Mouse (Mus musculus) neural tube, embryonic 11.5 days (tissue): ENCODE results near the gene Zfp865. TPM values are rescaled to one million over a fixed set of nuclear protein-coding genes. Genes with fewer than 3 reads are reported as not detected.
A peak's percentile ranks its signal among the peaks of the same experiment; 100 is the strongest.
"Not testable (repeated sequence)": the region's sequence is repeated elsewhere in the genome, so short reads cannot be mapped to it uniquely, and the experiment has no call there.

ENCODE experiments used
- ATAC-seq: fragments of 200-750 bp; cut with Nextera tagmentation; 2 replicates; pipeline ENCODE4 v1.8.0; 2017; ENCODE audit warnings: moderate number of reproducible peaks, mild to moderate bottlenecking, moderate TSS enrichment, moderate library complexity; ENCODE audit not compliant: insufficient read depth, low FRiP score, low TSS enrichment
- DNase-seq: peaks from one replicate; pipeline ENCODE4 v3.0.0-alpha.2; 2015; ENCODE audit warnings: low spot score
- H3K27ac ChIP-seq: fragments of 300-500 bp; sonication (generic); 2 replicates; pipeline ENCODE4 v1.5.1; 2014; ENCODE audit warnings: low read depth, mild to moderate bottlenecking, low read length
- H3K27me3 ChIP-seq: fragments of 300-500 bp; sonication (generic); 2 replicates; pipeline ENCODE4 v1.6.1; 2014; ENCODE audit warnings: mild to moderate bottlenecking, low read length, mixed read lengths; ENCODE audit not compliant: control insufficient read depth, insufficient read depth
- H3K36me3 ChIP-seq: fragments of 300-500 bp; sonication (generic); 2 replicates; pipeline ENCODE4 v1.6.1; 2014; ENCODE audit warnings: mild to moderate bottlenecking, low read length, moderate library complexity, mixed read lengths; ENCODE audit not compliant: control insufficient read depth, insufficient read depth
- H3K4me1 ChIP-seq: fragments of 300-500 bp; sonication (generic); 2 replicates; pipeline ENCODE4 v1.6.1; 2014; ENCODE audit warnings: low read length, mixed read lengths; ENCODE audit not compliant: control insufficient read depth, insufficient read depth
- H3K4me2 ChIP-seq: fragments of 300-500 bp; sonication (generic); 2 replicates; pipeline ENCODE4 v1.6.1; 2014; ENCODE audit warnings: low read depth, mild to moderate bottlenecking, moderate library complexity
- H3K4me3 ChIP-seq: fragments of 300-500 bp; sonication (generic); 2 replicates; pipeline ENCODE4 v1.5.1; 2014; ENCODE audit warnings: low read depth, low read length
- H3K9ac ChIP-seq: fragments of 300-500 bp; sonication (generic); 2 replicates; pipeline ENCODE4 v1.6.1; 2014; ENCODE audit warnings: mild to moderate bottlenecking, low read length
- H3K9me3 ChIP-seq: fragments of 300-500 bp; sonication (generic); 2 replicates; pipeline ENCODE4 v1.6.1; 2016; ENCODE audit warnings: low read length; ENCODE audit not compliant: control insufficient read depth
- WGBS: fragments of 180-500 bp; shearing (Covaris S2); extraction: QIAGEN DNeasy Blood & Tissue Kit; methylation state at CpG from one replicate; pipeline ENCODE4 v1.1.7; 2014; 5-methylcytosine and 5-hydroxymethylcytosine counted together
- polyA plus RNA-seq: library from polyadenylated mRNA; unstranded; fragments of >200 nt; fragmentation: Nextera tagmentation; extraction: Ambion mirVana; gene quantifications from 2 replicates; pipeline ENCODE4 v1.2.1, GENCODE M21; 2014

Gene Zfp865
- polyA plus RNA-seq, 1 experiment from 2014 or later = 5.6 TPM

DNA sequence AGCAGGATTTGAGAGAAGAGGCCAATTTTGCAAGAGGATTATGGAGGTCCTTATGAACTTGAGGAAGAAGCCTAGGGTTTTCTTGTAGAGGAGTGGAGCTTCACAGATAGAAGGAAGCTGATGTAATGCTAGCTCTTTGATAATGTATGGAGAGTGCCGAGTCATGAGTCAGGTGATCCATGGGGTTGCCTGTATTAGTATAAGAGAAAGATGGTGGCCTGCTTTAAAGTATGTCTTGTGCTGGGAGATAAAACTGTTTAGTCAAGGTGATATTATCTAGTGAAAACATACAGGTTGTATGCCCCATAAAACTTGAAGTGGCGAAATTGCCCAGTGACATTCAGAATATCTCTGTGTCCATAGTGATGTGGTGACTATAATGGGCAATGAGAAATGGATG, 56.8 kb downstream of the Zfp865 start:
- no peak overlapping the region for H3K27ac ChIP-seq
- no peak for ATAC-seq
- H3K9ac ChIP-seq = no peak overlapping the region
- no peak overlapping the region for H3K4me2 ChIP-seq
- 86% methylated on average over 2 of the region's 2 CpGs for WGBS
- no peaks in the 10 kb centered on the region for H3K27me3 ChIP-seq
- peaks cover 12% of the 10 kb centered on the region; the same call in 1 of the 2 replicates for H3K4me1 ChIP-seq
- peaks cover 24% of the 10 kb centered on the region for H3K36me3 ChIP-seq
- DNase-seq = no peak
- no peaks in the 10 kb centered on the region for H3K9me3 ChIP-seq
- H3K4me3 ChIP-seq = no peak overlapping the region

DNA sequence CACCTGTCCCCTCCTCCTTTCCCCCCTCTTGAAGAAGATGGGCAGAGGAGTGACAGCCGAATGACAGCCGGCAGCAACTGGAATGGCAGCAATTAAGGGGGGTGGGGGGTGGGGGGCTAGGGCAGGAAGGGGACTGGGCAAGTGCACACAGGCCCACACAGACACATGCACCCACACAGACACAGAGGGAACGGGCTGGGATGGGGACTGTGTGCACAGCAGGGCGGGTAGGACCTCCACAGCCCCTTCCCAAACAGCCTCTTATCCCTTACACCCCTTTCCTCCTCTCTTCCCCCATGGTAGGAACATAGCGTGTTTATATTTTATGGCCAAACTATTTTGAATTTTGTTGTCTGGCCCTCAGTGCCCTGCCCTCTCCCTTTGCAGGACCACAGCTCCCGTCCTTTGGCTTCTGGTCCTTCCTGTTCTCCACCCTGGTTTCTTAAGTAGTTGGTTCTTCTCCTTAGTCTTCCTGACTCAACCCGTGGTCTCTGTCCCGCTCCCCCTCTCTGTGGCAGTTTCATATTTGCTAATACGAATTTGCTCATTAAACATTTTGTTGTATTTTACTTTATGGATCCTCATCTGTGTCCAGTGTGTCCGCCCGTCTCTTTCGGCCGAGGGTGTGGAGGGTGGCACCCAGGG, 59.3 kb downstream of the Zfp865 start:
- Histone ChIP-seq H3K4me2 (peak overlapping the region; percentile 35; the same call in 1 of the 2 replicates), H3K36me3 (peaks cover 11% of the 10 kb centered on the region), H3K4me3 (peak overlapping the region; percentile 93), H3K4me1 (peaks cover 12% of the 10 kb centered on the region; the same call in 1 of the 2 replicates)
- peak; percentile 29; the same call in 1 of the 2 replicates for ATAC-seq
- not testable (repeated sequence) for H3K27me3 ChIP-seq, DNase-seq, H3K9me3 ChIP-seq, H3K9ac ChIP-seq, H3K27ac ChIP-seq
- WGBS = 51% methylated on average over 10 of the region's 13 CpGs

DNA sequence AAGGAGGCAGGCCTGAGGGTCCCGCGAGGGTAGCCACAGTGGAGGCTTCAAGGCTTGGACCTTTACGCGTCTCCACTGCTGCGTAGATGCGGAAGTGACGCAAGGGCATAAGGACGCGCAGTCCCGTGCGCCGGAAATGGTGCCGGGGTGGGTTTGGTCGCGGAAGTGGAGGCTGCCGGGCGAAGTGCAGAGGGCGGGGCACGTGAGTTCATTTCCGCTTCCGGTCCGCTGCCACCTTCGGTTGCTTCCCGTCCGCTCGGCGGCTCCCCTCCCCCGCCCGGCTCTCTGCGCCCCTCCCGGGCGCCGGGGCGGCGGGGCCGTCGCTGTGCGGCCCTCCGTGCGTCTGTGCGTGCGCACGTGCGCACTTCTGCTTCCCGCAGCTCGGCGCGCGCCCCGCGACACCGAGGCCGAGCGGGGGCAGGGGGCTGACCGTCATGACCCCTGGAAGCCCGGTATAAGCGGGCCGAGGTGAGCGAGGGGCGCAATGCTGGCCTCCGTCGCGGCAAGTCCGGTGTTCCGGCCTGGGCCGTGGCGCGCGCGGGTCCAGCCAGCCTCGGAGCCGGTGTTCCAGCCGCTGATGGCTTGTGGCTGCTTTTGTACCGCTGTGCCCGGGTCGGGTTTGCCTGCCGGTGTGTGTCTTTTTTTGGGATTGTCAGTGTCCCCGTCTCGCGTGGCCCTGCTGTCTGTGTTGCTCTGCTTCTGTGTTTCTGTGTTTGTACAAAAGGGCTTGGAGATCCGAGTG, 60.0 kb downstream of the Zfp865 start, which contains the start of gene Epn1:
Gene Epn1, plus strand, starts transcription at position 226 of the 742 bp plus-strand sequence.
- ATAC-seq = peak; percentile 97

DNA sequence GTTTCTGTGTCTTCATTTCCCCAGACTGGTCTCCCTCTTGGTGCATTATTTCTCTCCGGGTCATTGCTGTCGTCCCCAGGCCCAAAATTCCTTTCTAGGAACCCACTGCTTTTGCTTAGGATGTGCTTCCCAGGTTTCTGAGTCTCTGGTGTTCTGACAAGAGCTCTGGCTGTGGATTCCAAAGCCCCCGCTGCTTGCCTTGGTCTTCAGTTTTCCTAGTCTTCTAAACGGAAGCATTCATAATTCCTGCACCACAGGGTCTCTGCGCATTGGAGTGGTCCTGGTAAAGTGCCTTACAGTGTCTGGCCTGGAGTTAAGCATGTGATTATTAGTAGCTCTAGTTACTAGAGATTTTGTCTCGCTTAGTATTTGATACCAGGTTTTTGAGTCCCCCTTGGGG, 60.6 kb downstream of the Zfp865 start:
- Histone ChIP-seq H3K4me1 (peaks cover 12% of the 10 kb centered on the region; the same call in 1 of the 2 replicates), H3K27ac (no peak overlapping the region), H3K4me3 (peak overlapping the region; percentile 93), H3K4me2 (peak overlapping the region; percentile 90), H3K27me3 (no peaks in the 10 kb centered on the region), H3K9ac (peak overlapping the region; percentile 84), H3K36me3 (peaks cover 10% of the 10 kb centered on the region), H3K9me3 (no peaks in the 10 kb centered on the region)
- DNase-seq (no peak), ATAC-seq (no peak)
- 25% methylated on average over 6 of the region's 6 CpGs for WGBS

More for the DNA sequence above, 60.0 kb downstream of the Zfp865 start, which contains the start of gene Epn1:
- H3K36me3 ChIP-seq = peaks cover 10% of the 10 kb centered on the region
- peak within 1 kb of the TSS; percentile 90 for H3K4me2 ChIP-seq
- H3K27ac ChIP-seq = peak within 1 kb of the TSS; percentile 51
- no peaks in the 10 kb centered on the region for H3K9me3 ChIP-seq
- DNase-seq = peak; percentile 97
- H3K4me1 ChIP-seq = peaks cover 12% of the 10 kb centered on the region; the same call in 1 of the 2 replicates
- H3K9ac ChIP-seq = peak within 1 kb of the TSS; percentile 84
- no peaks in the 10 kb centered on the region for H3K27me3 ChIP-seq
- H3K4me3 ChIP-seq = peak within 1 kb of the TSS; percentile 93
- under 1% methylated on average over 70 of the region's 81 CpGs for WGBS

DNA sequence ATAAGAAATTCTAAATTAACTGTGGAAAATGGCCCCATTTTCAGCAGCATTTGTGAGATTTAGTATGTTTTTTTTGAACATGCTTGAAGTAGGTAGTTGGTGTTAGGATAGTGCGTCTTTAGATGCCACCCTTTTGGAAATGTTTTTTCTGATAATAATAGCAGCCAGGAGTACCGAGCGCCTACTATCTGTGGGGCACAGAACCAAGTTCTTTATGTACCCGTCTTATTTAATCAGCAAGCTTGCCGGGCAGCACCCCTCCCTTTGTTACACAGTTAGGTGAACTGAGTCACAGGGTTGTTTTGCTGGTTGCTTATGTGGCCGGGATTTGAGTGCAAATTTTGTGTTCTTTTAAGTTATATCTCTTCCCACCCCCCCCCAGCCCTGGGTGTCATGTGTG, 61.1 kb downstream of the Zfp865 start:
- 83% methylated on average over 6 of the region's 6 CpGs for WGBS
- H3K4me2 ChIP-seq = peak overlapping the region; percentile 90
- peaks cover 8% of the 10 kb centered on the region for H3K36me3 ChIP-seq
- H3K4me1 ChIP-seq = peaks cover 12% of the 10 kb centered on the region; the same call in 1 of the 2 replicates
- no peaks in the 10 kb centered on the region for H3K27me3 ChIP-seq
- no peaks in the 10 kb centered on the region for H3K9me3 ChIP-seq
- no peak overlapping the region for H3K27ac ChIP-seq
- ATAC-seq (no peak), DNase-seq (no peak)
- peak overlapping the region; percentile 93 for H3K4me3 ChIP-seq
- H3K9ac ChIP-seq = no peak overlapping the region

DNA sequence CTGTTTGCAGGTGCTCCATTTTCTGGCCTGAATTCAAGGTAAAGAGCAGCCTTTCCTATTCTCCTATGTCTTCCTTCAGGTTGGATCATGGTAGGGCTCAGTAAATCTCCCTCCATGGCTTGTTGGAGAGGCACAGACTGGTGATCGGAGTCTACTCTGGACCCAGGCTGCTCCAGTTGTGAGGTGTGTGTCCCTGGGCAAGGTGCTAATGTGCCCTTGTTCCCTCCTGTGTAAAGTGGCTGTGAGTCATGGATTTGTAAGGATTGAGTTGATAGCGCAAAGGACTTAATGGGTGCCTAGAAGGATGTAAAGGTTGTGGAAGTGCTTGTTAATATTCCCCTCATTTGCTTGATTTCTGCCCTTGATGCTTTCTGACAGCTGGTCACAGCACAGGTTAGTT, 61.8 kb downstream of the Zfp865 start:
- Histone ChIP-seq H3K27ac (no peak overlapping the region), H3K9me3 (no peaks in the 10 kb centered on the region), H3K27me3 (no peaks in the 10 kb centered on the region), H3K36me3 (peaks cover 7% of the 10 kb centered on the region), H3K9ac (no peak overlapping the region), H3K4me2 (no peak overlapping the region), H3K4me1 (peaks cover 12% of the 10 kb centered on the region; the same call in 1 of the 2 replicates), H3K4me3 (no peak overlapping the region; the same call in 1 of the 2 replicates)
- ATAC-seq (no peak), DNase-seq (no peak)
- 98% methylated on average over 2 of the region's 2 CpGs for WGBS

DNA sequence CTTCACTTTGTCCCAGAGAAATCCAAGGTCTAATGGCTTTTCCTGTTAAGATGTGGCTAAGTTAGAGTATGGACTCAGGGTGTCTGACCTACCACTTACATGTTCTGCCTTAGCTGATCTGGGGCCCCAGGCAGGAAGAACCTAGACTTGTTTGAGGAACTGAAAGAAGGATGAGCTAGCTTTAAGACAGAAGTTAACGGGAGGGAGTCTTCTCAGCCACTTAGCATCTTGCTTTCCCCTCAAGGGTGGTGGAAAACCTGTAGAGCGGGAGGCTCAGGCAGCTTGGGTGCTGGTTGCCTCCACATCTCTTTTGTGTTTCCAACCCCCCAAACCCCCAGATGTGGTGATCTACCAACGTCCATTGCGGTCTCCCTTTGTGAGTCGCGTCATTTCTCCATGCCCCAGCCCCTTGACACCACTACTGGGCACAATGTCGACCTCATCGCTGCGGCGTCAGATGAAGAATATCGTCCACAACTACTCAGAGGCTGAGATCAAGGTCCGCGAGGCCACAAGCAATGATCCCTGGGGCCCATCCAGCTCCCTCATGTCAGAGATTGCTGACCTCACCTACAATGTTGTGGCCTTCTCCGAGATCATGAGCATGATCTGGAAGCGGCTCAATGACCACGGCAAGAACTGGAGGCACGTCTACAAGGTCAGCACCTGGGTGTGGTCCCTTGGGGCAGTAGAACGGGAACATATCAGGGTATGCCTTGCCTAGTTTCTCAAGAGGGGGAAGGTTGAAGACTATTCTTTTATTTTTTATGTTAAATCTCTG, 63.3 kb downstream of the Zfp865 start:
- 94% methylated on average over 18 of the region's 18 CpGs for WGBS
- H3K4me2 ChIP-seq = no peak overlapping the region

DNA sequence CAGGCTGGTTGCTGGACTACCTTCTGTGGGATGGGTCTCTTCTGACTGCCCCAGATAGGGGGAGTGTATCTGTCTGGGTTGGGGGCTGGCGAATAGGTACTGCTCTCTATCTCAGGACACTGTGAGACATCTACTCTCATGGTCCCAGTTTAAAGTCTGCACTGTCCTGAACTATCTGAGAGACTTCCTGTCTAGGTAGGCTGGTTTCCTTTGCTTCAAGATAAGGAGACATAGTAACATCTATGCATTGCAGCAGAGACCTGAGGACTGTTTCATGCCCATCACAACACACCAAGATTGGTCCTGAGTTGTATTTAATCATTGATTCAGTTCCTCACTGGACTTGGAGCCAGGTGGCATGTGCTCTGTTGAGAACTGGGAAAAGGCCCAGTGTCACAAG, 65.3 kb downstream of the Zfp865 start:
- Histone ChIP-seq H3K4me1 (peaks cover 10% of the 10 kb centered on the region; the same call in 1 of the 2 replicates), H3K27ac (no peak overlapping the region), H3K4me2 (no peak overlapping the region), H3K9me3 (no peaks in the 10 kb centered on the region), H3K9ac (no peak overlapping the region), H3K27me3 (no peaks in the 10 kb centered on the region), H3K36me3 (peaks cover 5% of the 10 kb centered on the region), H3K4me3 (no peak overlapping the region)
- WGBS = 96% methylated on average over 1 of the region's 1 CpGs
- ATAC-seq = no peak
- no peak for DNase-seq

More for the DNA sequence above, 63.3 kb downstream of the Zfp865 start:
- peaks cover 12% of the 10 kb centered on the region; the same call in 1 of the 2 replicates for H3K4me1 ChIP-seq
- no peaks in the 10 kb centered on the region for H3K27me3 ChIP-seq
- no peak overlapping the region for H3K9ac ChIP-seq
- H3K27ac ChIP-seq = no peak overlapping the region
- ATAC-seq = no peak
- H3K4me3 ChIP-seq = no peak overlapping the region
- no peak for DNase-seq
- H3K9me3 ChIP-seq = no peaks in the 10 kb centered on the region
- H3K36me3 ChIP-seq = peaks cover 5% of the 10 kb centered on the region
